Mouse (Mus musculus) layer of hippocampus, postnatal 36 days (tissue): ENCODE results near the gene Senp1. TPM values are rescaled to one million over a fixed set of nuclear protein-coding genes. Genes with fewer than 3 reads are reported as not detected.

Source experiments
- DNase-seq, 2 experiments: peaks; one replicate each; pipeline ENCODE4 v3.0.0; 2022
- total RNA-seq, 2 experiments: library from RNA; stranded (reverse); gene quantifications; 2 replicates each; pipeline ENCODE4 v1.2.3; 2021

The Senp1 gene
- total RNA-seq, 2 experiments from 2014 or later, result 12.3 to 14.2 TPM

- DNase-seq, result peak; percentile 14 to 36
Measured at GRCm38 (mm10) chr15:98002113-98002990, 91.2 kb downstream of the Senp1 start.

GRCm38 (mm10) chr15:98001321-98002112, 92.0 kb downstream of the Senp1 start:
- no peak for DNase-seq

- no peak for DNase-seq
Measured at GRCm38 (mm10) chr15:97999991-98000390, 93.6 kb downstream of the Senp1 start.

GRCm38 (mm10) chr15:97999546-97999945, 94.0 kb downstream of the Senp1 start:
- DNase-seq, result no peak

GRCm38 (mm10) chr15:97996716-97997256, 96.8 kb downstream of the Senp1 start:
- DNase-seq, result peak in 1 of 2 experiments; percentile 19

GRCm38 (mm10) chr15:97992712-97993286, 100.7 kb downstream of the Senp1 start:
- DNase-seq, result peak; percentile 61 to 71

GRCm38 (mm10) chr15:97992027-97992711, 101.4 kb downstream of the Senp1 start:
- no peak for DNase-seq

- no peak for DNase-seq
Measured at GRCm38 (mm10) chr15:97991285-97991895, 102.2 kb downstream of the Senp1 start.

GRCm38 (mm10) chr15:97990721-97991120, 102.8 kb downstream of the Senp1 start:
- DNase-seq, result no peak

GRCm38 (mm10) chr15:97990124-97990523, 103.4 kb downstream of the Senp1 start:
- DNase-seq, result no peak

GRCm38 (mm10) chr15:97989544-97989943, 104.0 kb downstream of the Senp1 start:
- DNase-seq, result no peak

Other genes starting within 250 kb of the Senp1 start
- gene Hdac7, start 249.2 kb downstream of the Senp1 start, total RNA-seq, result 10 to 100 TPM; 21.3 to 25.0 TPM
- under 1 TPM; 0.30 to 0.37 TPM for gene Vdr, start 183.1 kb downstream of the Senp1 start, total RNA-seq
- gene Tmem106c, start 129.5 kb downstream of the Senp1 start, total RNA-seq, result 10 to 100 TPM; 29.1 to 30.4 TPM
- gene Col2a1, start 89.0 kb downstream of the Senp1 start, total RNA-seq, result under 1 TPM; 0.47 to 0.48 TPM
- 100 to 1,000 TPM; 305 to 384 TPM for gene Pfkm, start 1.2 kb downstream of the Senp1 start, total RNA-seq
- gene Asb8, start 71.9 kb upstream of the Senp1 start, total RNA-seq, result 10 to 100 TPM; 46.6 to 52.1 TPM
- 10 to 100 TPM; 11.1 to 11.6 TPM for gene Ccdc184, start 73.4 kb upstream of the Senp1 start, total RNA-seq
- gene Olfr288, start 101.8 kb upstream of the Senp1 start, total RNA-seq, result under 1 TPM; 0.18 to 0.40 TPM
- gene Gm44579, start 127.2 kb upstream of the Senp1 start, total RNA-seq, result not detected
- gene Olfr287, start 127.3 kb upstream of the Senp1 start, total RNA-seq, result 1 to 10 TPM; 3.9 to 4.2 TPM
- gene Olfr286, start 140.7 kb upstream of the Senp1 start, total RNA-seq, result not detected
- gene H1fnt, start 163.5 kb upstream of the Senp1 start, total RNA-seq, result not detected
- gene Zfp641, start 202.4 kb upstream of the Senp1 start, total RNA-seq, result 1 to 10 TPM; 6.1 to 6.3 TPM
- not detected for gene Olfr285, start 223.6 kb upstream of the Senp1 start, total RNA-seq
- gene Olfr284, start 247.2 kb upstream of the Senp1 start, total RNA-seq, result not detected